Mouse (Mus musculus) G1E (cell line): Measurements from ENCODE around the gene Ccl25.

Experiments
- CTCF ChIP-seq: IDR thresholded peaks from 2 replicates; pipeline ENCODE4 v1.5.1; 2012; ENCODE audit warnings: low read depth, low read length, inconsistent platforms, mixed read lengths
- TAL1 ChIP-seq: conservative IDR thresholded peaks from 2 replicates; pipeline ENCODE4 v1.6.1; 2012; ENCODE audit warnings: low read depth, low read length, inconsistent platforms, mixed read lengths

- TF ChIP-seq CTCF: no peak
- TF ChIP-seq TAL1: no peak
Measured at GRCm38 (mm10) chr8:4349335-4349734, 24.3 kb downstream of the Ccl25 start.
